Mouse (Mus musculus): ENCODE data around the gene Tmem30b.

GRCm38 (mm10) chr12:73521944-73522343 lies 24.2 kb downstream of the Tmem30b start:
- TF ChIP-seq POLR2A (IDR thresholded peaks at IDR 0.05; ENCODE audit: low read depth, low read length), result no peak
- no peak for TF ChIP-seq CTCF (IDR thresholded peaks at IDR 0.05; ENCODE audit: extremely low read depth, insufficient read depth, insufficient read length, insufficient replicate concordance)
